Mouse (Mus musculus): Measurements from ENCODE around the gene Il18rap. TPM values are rescaled to one million over a fixed set of nuclear protein-coding genes. Genes with fewer than 3 reads are reported as not detected.
"Not testable (repeated sequence)": the region's sequence is repeated elsewhere in the genome, so short reads cannot be mapped to it uniquely, and the experiment has no call there.

The Il18rap gene
- polyA plus RNA-seq, 1 experiment from 2014 or later: 0.22 TPM

GRCm38 (mm10) chr1:40579784-40580183 lies 64.6 kb downstream of the Il18rap start, which contains the start of gene Slc9a4:
TSS of gene Slc9a4 (plus strand) at chr1:40580081.
- 11% methylated on average over 7 of the region's 7 CpGs for WGBS
- Histone ChIP-seq H3K36me3 (ENCODE audit: control insufficient read depth, insufficient read depth, low read length) (no peaks in the 10 kb centered on the region), H3K9ac (ENCODE audit: low read depth, low read length) (no peak within 1 kb of the TSS)

DNA sequence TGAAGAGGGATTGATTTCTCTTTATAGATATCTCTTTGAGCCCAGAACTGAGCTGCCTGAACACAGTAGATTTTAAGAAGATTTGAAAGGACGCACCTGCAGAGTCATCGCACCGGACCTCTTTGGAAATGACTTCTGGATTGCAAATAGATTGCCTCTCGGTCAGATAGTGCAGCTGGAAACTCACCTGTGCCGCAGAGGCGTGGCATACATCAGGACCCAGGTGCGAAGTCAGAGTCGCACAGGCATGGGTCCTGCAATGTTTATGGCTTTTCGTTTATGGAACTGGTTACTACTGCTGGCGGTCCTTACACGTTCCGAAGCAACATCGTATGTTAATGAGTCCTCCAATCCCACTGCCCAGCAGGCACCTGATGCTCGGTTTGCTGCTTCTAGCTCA lies 65.1 kb downstream of the Il18rap start:
- H3K9me3 ChIP-seq (ENCODE audit: control insufficient read depth, low read length): no peaks in the 10 kb centered on the region
- H3K36me3 ChIP-seq (ENCODE audit: control insufficient read depth, insufficient read depth, low read length): no peaks in the 10 kb centered on the region
- H3K27ac ChIP-seq (ENCODE audit: low read depth, low read length): no peak overlapping the region
- no peaks in the 10 kb centered on the region for H3K4me1 ChIP-seq (replicated peaks; ENCODE audit: control insufficient read depth, insufficient read depth, low read length)
- no peak overlapping the region for H3K4me3 ChIP-seq (ENCODE audit: low read depth, low read length)
- H3K4me2 ChIP-seq (replicated peaks; ENCODE audit: low read depth, low read length): no peak overlapping the region
- no peaks in the 10 kb centered on the region for H3K27me3 ChIP-seq (ENCODE audit: control insufficient read depth, insufficient read depth, low read length)
- WGBS: 69% methylated on average over 14 of the region's 14 CpGs
- ATAC-seq (ENCODE audit: low FRiP score) (no peak), DNase-seq (ENCODE audit: low spot score) (no peak)
- no peak overlapping the region for H3K9ac ChIP-seq (ENCODE audit: low read depth, low read length)

More at GRCm38 (mm10) chr1:40579784-40580183, 64.6 kb downstream of the Il18rap start, which contains the start of gene Slc9a4:
- Histone ChIP-seq H3K4me1 (replicated peaks; ENCODE audit: control insufficient read depth, insufficient read depth, low read length) (no peaks in the 10 kb centered on the region), H3K27ac (ENCODE audit: low read depth, low read length) (no peak within 1 kb of the TSS), H3K4me2 (replicated peaks; ENCODE audit: low read depth, low read length) (no peak within 1 kb of the TSS), H3K4me3 (ENCODE audit: low read depth, low read length) (no peak within 1 kb of the TSS), H3K27me3 (ENCODE audit: control insufficient read depth, insufficient read depth, low read length) (no peaks in the 10 kb centered on the region), H3K9me3 (ENCODE audit: control insufficient read depth, low read length) (no peaks in the 10 kb centered on the region)
- ATAC-seq (ENCODE audit: low FRiP score) (no peak), DNase-seq (ENCODE audit: low spot score) (peak; percentile 55)

- Histone ChIP-seq H3K27ac (ENCODE audit: low read depth, low read length) (no peak overlapping the region), H3K9ac (ENCODE audit: low read depth, low read length) (no peak overlapping the region), H3K9me3 (ENCODE audit: control insufficient read depth, low read length) (no peaks in the 10 kb centered on the region), H3K27me3 (ENCODE audit: control insufficient read depth, insufficient read depth, low read length) (no peaks in the 10 kb centered on the region), H3K4me2 (replicated peaks; ENCODE audit: low read depth, low read length) (no peak overlapping the region), H3K4me3 (ENCODE audit: low read depth, low read length) (no peak overlapping the region), H3K4me1 (replicated peaks; ENCODE audit: control insufficient read depth, insufficient read depth, low read length) (no peaks in the 10 kb centered on the region), H3K36me3 (ENCODE audit: control insufficient read depth, insufficient read depth, low read length) (no peaks in the 10 kb centered on the region)
- DNase-seq (ENCODE audit: low spot score) (no peak), ATAC-seq (ENCODE audit: low FRiP score) (no peak)
- WGBS: 77% methylated on average over 5 of the region's 5 CpGs
Measured at GRCm38 (mm10) chr1:40586776-40587175, 71.6 kb downstream of the Il18rap start.

- WGBS: 93% methylated on average over 4 of the region's 4 CpGs
- Histone ChIP-seq H3K9me3 (ENCODE audit: control insufficient read depth, low read length) (no peaks in the 10 kb centered on the region), H3K27ac (ENCODE audit: low read depth, low read length) (no peak overlapping the region), H3K36me3 (ENCODE audit: control insufficient read depth, insufficient read depth, low read length) (no peaks in the 10 kb centered on the region), H3K9ac (ENCODE audit: low read depth, low read length) (no peak overlapping the region), H3K4me2 (replicated peaks; ENCODE audit: low read depth, low read length) (no peak overlapping the region), H3K27me3 (ENCODE audit: control insufficient read depth, insufficient read depth, low read length) (no peaks in the 10 kb centered on the region), H3K4me1 (replicated peaks; ENCODE audit: control insufficient read depth, insufficient read depth, low read length) (no peaks in the 10 kb centered on the region), H3K4me3 (ENCODE audit: low read depth, low read length) (no peak overlapping the region)
- no peak for ATAC-seq (ENCODE audit: low FRiP score)
- DNase-seq (ENCODE audit: low spot score): no peak
Measured at GRCm38 (mm10) chr1:40590931-40591330, 75.8 kb downstream of the Il18rap start.

DNA sequence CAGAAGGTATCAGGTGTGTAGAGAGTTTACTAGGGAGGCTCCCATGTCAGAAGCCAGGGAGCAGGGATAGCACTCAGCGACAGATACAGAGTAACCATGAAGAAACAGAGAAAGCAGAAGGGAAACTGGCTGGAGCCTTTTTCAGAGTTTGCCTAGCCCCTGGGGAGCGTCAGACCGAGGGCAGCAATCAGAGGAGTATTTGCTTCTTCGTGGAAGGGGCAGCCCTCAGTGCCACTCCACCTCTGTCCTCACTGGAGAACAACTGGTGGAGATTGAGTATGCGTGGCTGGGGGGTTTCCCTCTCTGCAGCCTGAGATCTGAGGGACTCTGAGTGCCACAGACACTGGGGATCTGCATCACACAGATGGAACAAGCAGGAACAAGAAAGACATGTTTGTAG lies 82.7 kb downstream of the Il18rap start:
- 62% methylated on average over 5 of the region's 5 CpGs for WGBS
- H3K4me1 ChIP-seq (replicated peaks; ENCODE audit: control insufficient read depth, insufficient read depth, low read length): no peaks in the 10 kb centered on the region
- no peak for DNase-seq (ENCODE audit: low spot score)
- no peak overlapping the region for H3K9ac ChIP-seq (ENCODE audit: low read depth, low read length)
- no peak overlapping the region for H3K4me3 ChIP-seq (ENCODE audit: low read depth, low read length)
- no peak overlapping the region for H3K4me2 ChIP-seq (replicated peaks; ENCODE audit: low read depth, low read length)
- H3K36me3 ChIP-seq (ENCODE audit: control insufficient read depth, insufficient read depth, low read length): no peaks in the 10 kb centered on the region
- H3K9me3 ChIP-seq (ENCODE audit: control insufficient read depth, low read length): no peaks in the 10 kb centered on the region
- ATAC-seq (ENCODE audit: low FRiP score): no peak
- H3K27me3 ChIP-seq (ENCODE audit: control insufficient read depth, insufficient read depth, low read length): no peaks in the 10 kb centered on the region
- H3K27ac ChIP-seq (ENCODE audit: low read depth, low read length): no peak overlapping the region

DNA sequence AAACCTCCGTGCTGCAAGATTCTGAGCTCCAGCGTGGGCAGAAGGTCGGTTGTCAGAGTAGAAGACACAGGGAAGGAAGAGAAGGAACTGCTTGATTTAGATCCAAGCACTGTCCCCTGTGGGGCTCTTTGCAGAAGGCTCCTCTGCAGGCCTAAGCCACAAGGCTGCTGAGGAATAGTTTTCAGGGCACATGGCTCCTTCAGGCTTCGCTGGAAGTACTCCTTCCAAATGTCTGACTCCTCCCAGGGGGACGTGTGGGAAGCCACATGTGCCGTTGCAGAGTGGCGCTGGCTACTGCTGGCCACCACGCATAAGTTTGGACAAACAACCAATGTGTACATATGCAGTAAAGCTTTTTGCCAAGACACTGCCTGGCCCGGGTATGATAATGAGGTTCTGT lies 84.5 kb downstream of the Il18rap start:
- not testable (repeated sequence) for H3K4me1 ChIP-seq (replicated peaks; ENCODE audit: control insufficient read depth, insufficient read depth, low read length); H3K27ac ChIP-seq (ENCODE audit: low read depth, low read length); H3K27me3 ChIP-seq (ENCODE audit: control insufficient read depth, insufficient read depth, low read length); H3K4me3 ChIP-seq (ENCODE audit: low read depth, low read length); H3K9ac ChIP-seq (ENCODE audit: low read depth, low read length); H3K36me3 ChIP-seq (ENCODE audit: control insufficient read depth, insufficient read depth, low read length); H3K9me3 ChIP-seq (ENCODE audit: control insufficient read depth, low read length); ATAC-seq (ENCODE audit: low FRiP score); DNase-seq (ENCODE audit: low spot score); H3K4me2 ChIP-seq (replicated peaks; ENCODE audit: low read depth, low read length)
- 92% methylated on average over 9 of the region's 9 CpGs for WGBS

GRCm38 (mm10) chr1:40600394-40601327 lies 85.5 kb downstream of the Il18rap start:
- Histone ChIP-seq H3K36me3 (ENCODE audit: control insufficient read depth, insufficient read depth, low read length) (no peaks in the 10 kb centered on the region), H3K9me3 (ENCODE audit: control insufficient read depth, low read length) (no peaks in the 10 kb centered on the region), H3K9ac (ENCODE audit: low read depth, low read length) (no peak overlapping the region), H3K4me2 (replicated peaks; ENCODE audit: low read depth, low read length) (no peak overlapping the region), H3K27me3 (ENCODE audit: control insufficient read depth, insufficient read depth, low read length) (no peaks in the 10 kb centered on the region), H3K27ac (ENCODE audit: low read depth, low read length) (no peak overlapping the region), H3K4me3 (ENCODE audit: low read depth, low read length) (no peak overlapping the region), H3K4me1 (replicated peaks; ENCODE audit: control insufficient read depth, insufficient read depth, low read length) (no peaks in the 10 kb centered on the region)
- WGBS: 89% methylated on average over 25 of the region's 25 CpGs
- DNase-seq (ENCODE audit: low spot score) (no peak), ATAC-seq (ENCODE audit: low FRiP score) (no peak)

Data from hindbrain, embryonic 11.5 days (tissue).